Mouse (Mus musculus) lung, adult 2 months (tissue): ENCODE measurements around the gene Ptpn7.
A peak's percentile ranks its signal among the peaks of the same experiment; 100 is the strongest.

Experiments used
- CTCF ChIP-seq: fragments of 200-500 bp; IDR thresholded peaks from 2 replicates; pipeline ENCODE4 v1.5.1; 2011; ENCODE audit warnings: mild to moderate bottlenecking, low read length, control low read depth; ENCODE audit not compliant: insufficient read depth
- POLR2A ChIP-seq: fragments of 200-500 bp; IDR thresholded peaks from 2 replicates; pipeline ENCODE4 v1.6.1; 2011; ENCODE audit warnings: low read depth, mild to moderate bottlenecking, control low read depth, low read length, borderline replicate concordance; ENCODE audit errors: extremely low read depth

DNA sequence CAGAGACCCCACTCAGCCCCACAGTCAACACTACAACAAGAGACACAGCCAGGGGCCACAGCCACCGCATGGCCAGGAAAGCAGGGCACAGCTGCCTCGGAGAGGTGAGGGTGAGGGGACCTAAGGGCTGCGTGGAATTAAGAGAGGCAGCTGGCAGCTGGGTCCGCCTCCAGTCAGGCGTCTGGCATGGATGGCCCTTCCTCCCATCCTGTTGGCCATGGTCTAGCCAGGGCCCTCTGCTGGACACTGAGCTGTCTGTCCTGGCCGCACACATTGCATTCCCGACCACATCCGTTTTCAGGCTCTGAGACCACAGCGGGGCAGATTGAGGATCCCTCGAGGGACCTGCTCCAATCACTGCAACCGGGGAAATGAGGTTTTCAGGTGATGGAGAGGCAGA, 34.9 kb downstream of the Ptpn7 start, which contains the start of gene Gpr37l1:
- TF ChIP-seq CTCF (peak; percentile 26; the same call in 1 of the 2 replicates), POLR2A (no peak)
